Mouse (Mus musculus) thymus, adult 2 months (tissue): ENCODE results near the gene Art3.

Experiments
- CTCF ChIP-seq: fragments of 200-500 bp; IDR thresholded peaks from 2 replicates; pipeline ENCODE4 v1.5.1; 2012; ENCODE audit warnings: mild to moderate bottlenecking, control low read depth, low read length, moderate library complexity, borderline replicate concordance; ENCODE audit not compliant: control insufficient read depth, poor library complexity, insufficient read depth; ENCODE audit errors: extremely low read depth
- POLR2A ChIP-seq: fragments of 200-500 bp; IDR thresholded peaks from 2 replicates; pipeline ENCODE4 v1.6.1; 2012; ENCODE audit warnings: mild to moderate bottlenecking, low read length, control low read depth, moderate library complexity; ENCODE audit not compliant: control insufficient read depth, poor library complexity, insufficient read depth; ENCODE audit errors: extremely low read depth

GRCm38 (mm10) chr5:92384855-92385254, 53.2 kb downstream of the Art3 start:
- TF ChIP-seq CTCF = no peak
- TF ChIP-seq POLR2A = no peak
